Mouse (Mus musculus): Measurements from ENCODE around the gene Xirp1.

Gene Xirp1

DNA sequence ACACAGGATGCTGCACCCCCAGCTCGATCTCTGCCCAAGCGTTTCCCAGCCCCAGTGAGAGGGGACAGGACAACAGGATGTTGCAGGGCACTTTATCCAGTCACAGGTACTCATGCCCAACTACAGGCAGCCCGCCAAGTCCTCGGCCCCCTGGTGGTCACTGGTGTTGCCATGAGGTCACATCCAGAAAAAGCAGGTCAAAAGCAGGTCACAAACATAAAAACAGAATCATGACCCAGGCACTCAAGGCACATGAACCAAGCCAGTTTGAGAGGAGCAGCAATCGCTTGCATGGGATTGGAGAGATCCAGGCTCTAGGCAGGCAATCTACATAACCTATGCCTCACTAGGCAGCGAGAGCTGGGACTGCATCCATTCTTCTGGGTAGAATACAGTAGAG is 53.2 kb downstream of the Xirp1 start:
- peak; percentile 53 for DNase-seq

DNA sequence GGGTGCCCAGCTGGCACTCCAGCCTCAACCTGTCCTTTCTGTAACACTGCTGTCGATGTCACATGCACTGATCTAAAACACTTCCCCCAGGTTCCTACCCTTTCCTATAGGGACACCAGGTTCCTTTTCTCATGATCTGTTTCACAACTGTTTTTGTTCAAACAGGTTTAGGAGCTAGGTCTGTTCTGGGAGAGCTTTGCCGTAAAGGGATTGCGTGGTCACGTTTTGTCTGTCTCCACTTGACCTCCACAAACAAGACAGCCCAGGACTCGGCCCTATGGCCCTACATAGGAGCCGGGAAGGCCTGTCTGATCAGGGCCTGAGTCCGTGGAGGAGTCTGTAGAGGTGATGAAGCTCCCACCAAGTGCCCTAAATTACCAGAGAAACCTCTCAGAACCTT is 53.6 kb downstream of the Xirp1 start:
- no peak for DNase-seq

DNA sequence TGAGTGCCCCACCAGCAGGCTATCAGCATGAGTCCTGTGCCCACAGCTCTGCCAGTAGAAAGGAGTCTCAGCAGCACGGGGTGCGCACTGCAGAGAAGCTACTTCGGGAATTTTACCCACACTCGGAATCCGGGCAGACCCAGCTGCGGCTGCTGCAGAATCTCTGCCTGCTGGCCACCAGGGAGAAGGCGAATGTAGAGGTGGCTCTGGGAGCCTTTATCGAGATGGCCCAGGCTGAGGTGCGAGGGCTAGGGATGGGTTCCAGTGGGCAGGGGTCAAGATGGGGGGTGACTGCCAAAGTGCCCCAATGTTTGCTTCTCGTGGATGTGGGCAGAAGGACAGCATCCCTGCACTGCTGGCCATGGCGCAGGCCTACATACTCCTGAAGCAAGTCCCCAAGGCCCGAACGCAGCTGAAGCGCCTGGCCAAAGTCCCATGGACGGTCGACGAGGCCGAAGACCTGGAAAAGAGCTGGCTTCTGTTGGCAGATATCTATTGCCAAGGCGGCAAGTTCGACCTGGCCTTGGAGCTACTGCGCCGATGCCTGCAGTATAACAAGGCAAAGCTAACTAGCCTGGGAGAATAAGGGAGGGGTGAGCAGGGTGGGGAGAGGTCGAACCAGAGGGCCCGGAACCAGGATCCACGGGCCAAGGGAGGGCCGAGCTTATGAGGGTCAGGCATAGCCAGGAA is 57.0 kb downstream of the Xirp1 start:
- no peak for DNase-seq

DNA sequence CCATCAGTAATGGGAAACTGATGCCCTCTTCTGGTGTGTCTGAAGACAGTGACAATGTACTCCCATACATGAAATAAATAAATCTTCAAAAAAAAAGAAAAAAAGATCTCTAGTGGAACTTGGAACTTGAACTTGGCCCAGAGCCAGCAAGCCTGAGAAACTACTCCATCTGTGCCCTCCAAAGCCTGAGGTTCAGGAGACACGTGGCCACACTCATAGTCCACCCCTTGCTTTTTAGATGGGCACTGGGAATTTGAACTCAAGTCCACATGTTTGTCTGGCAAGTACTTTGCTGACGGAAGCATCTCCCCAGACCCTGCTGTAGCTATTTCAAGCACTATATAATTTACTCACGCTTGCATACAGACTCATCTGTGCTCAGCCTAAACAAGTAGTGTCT is 58.2 kb downstream of the Xirp1 start:
- DNase-seq = no peak

DNA sequence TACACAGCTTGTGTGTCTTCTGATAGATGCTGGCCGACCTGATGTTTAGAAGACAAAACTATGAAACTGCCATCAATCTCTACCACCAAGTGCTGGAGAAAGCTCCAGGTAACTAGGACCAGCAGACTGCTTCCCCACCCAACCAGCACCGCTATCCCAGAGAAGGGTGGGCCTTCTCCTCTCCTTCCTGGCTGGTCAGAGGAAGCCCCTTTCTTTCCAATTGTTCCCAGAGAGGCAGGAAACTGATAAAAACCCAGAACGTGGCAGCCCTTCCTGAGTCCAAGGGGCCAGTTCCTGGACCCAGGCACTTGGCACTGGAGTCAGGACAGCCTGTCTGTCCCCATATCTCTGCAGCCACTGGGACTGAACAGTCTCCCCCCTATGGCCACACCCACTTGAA is 59.2 kb downstream of the Xirp1 start:
- no peak for DNase-seq

Measured in retina, postnatal 1 day (tissue).